Mouse (Mus musculus) liver, adult 2 months (tissue): ENCODE measurements around the gene Cbx4.

Experiments used
- CTCF ChIP-seq: fragments of 200-500 bp; IDR thresholded peaks from 2 replicates; pipeline ENCODE4 v1.5.1; 2011; ENCODE audit warnings: low read depth, low read length, control low read depth
- POLR2A ChIP-seq: fragments of 200-500 bp; IDR thresholded peaks from 2 replicates; pipeline ENCODE4 v1.6.1; 2011; ENCODE audit warnings: low read length, control low read depth; ENCODE audit not compliant: insufficient read depth; ENCODE audit errors: extremely low read depth

DNA sequence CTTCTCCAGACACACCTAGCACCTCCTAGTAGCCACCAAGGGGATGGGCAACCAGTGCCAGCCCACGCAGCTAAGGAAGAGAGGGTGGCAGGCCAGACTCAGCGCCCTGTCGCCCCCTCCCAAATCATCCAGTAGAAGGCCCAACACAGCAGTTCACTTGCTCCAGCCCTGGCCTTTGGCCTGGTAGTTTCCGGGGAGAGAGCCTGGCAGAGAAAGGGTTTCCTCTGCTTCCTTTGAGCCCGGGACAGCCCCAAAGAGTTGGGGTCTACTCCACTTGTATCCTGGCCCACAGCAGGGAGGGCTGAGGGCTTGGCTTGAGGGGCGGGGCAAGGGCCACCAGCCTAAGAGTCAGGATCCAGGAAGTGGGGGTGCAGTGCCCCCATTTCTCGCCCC is 6.6 kb downstream of the Cbx4 start:
- TF ChIP-seq POLR2A (no peak), CTCF (no peak)
